Mouse (Mus musculus): ENCODE data around the gene Gng7. TPM values are rescaled to one million over a fixed set of nuclear protein-coding genes. Genes with fewer than 3 reads are reported as not detected.

Gene Gng7
- total and polyA plus RNA-seq, 3 experiments: 0.24 to 0.47 TPM; not detected in 1

- no peaks in the 10 kb centered on the region; a peak in 1 of 4 replicates for H3K4me1 ChIP-seq (ENCODE audit: control insufficient read depth in 1 of 2, insufficient read depth in 2 of 2)
- no peak overlapping the region for H3K9ac ChIP-seq (ENCODE audit: insufficient read depth, low read depth)
- dilution Hi-C loops (cut with MboI; ENCODE audit: extremely low pct_ligation_motif_present, extremely low pct_unique_long_range_greater_than_20kb, low sequenced_read_pairs): no loop called here
- in situ Hi-C loops (cut with MboI; ENCODE audit: low pct_ligation_motif_present, low pct_unique_long_range_greater_than_20kb, low sequenced_read_pairs): no loop called here
- H3K79me2 ChIP-seq (replicated peaks; ENCODE audit: control insufficient read depth, extremely low read depth, insufficient read depth, poor library complexity, severe bottlenecking): no peaks in the 10 kb centered on the region
- DNase-seq (ENCODE audit: extremely low read depth): no peak
- H3K27me3 ChIP-seq (replicated peaks): peaks cover 57% of the 10 kb centered on the region
- H3K36me3 ChIP-seq (replicated peaks in 1 of 2; ENCODE audit: control insufficient read depth in 1 of 2, insufficient read depth in 1 of 2, low read length in 1 of 2): no peaks in the 10 kb centered on the region
- H3K9me3 ChIP-seq (replicated peaks; ENCODE audit: low read length): peaks cover 13% of the 10 kb centered on the region
- H3K4me3 ChIP-seq (replicated peaks in 1 of 3; ENCODE audit: low read depth in 2 of 3, low read length in 2 of 3, poor library complexity in 1 of 3): no peak overlapping the region
- TF ChIP-seq POLR2AphosphoS2 (IDR thresholded peaks at IDR 0.05; ENCODE audit: low read depth, low read length): no peak
- TF ChIP-seq EP300 (IDR thresholded peaks at IDR 0.05; ENCODE audit: low read length): no peak
- no peak for TF ChIP-seq TBP (conservative IDR thresholded peaks at IDR 0.05; ENCODE audit: low read depth, low read length)
- TF ChIP-seq CTCF (conservative IDR thresholded peaks at IDR 0.05 in 1 of 2, IDR thresholded peaks at IDR 0.05 in 1 of 2; ENCODE audit: low read depth in 2 of 2, low read length in 2 of 2): no peak
- no peak for TF ChIP-seq E2F4 (IDR thresholded peaks at IDR 0.05; ENCODE audit: insufficient replicate concordance, low read depth, low read length)
- TF ChIP-seq NRF1 (IDR thresholded peaks at IDR 0.05; ENCODE audit: low read depth, low read length): no peak
- no peak for TF ChIP-seq CHD2 (IDR thresholded peaks at IDR 0.05; ENCODE audit: low read length)
- no peak for TF ChIP-seq ZNF384 (IDR thresholded peaks at IDR 0.05; ENCODE audit: low read depth, low read length)
- no peak overlapping the region for H3K27ac ChIP-seq (ENCODE audit: insufficient read depth, low read depth)
- H3K4me2 ChIP-seq (ENCODE audit: insufficient read depth, low read depth, poor library complexity, severe bottlenecking): no peak overlapping the region
Measured at GRCm38 (mm10) chr10:81021547-81022110, 6.9 kb upstream of the Gng7 start.

GRCm38 (mm10) chr10:81020207-81020606 lies 5.5 kb upstream of the Gng7 start:
- H3K9ac ChIP-seq (ENCODE audit: insufficient read depth, low read depth): no peak overlapping the region
- no peaks in the 10 kb centered on the region for H3K79me2 ChIP-seq (replicated peaks; ENCODE audit: control insufficient read depth, extremely low read depth, insufficient read depth, poor library complexity, severe bottlenecking)
- no peak overlapping the region for H3K4me3 ChIP-seq (replicated peaks in 1 of 3; ENCODE audit: low read depth in 2 of 3, low read length in 2 of 3, poor library complexity in 1 of 3)
- TF ChIP-seq JUND (conservative IDR thresholded peaks at IDR 0.05; ENCODE audit: low read depth, low read length): no peak
- no peak for TF ChIP-seq EP300 (IDR thresholded peaks at IDR 0.05; ENCODE audit: low read length)
- no peak for TF ChIP-seq JUN (IDR thresholded peaks at IDR 0.05; ENCODE audit: insufficient read depth, low read depth, low read length)
- TF ChIP-seq IRF4 (IDR thresholded peaks at IDR 0.05; ENCODE audit: low read depth, low read length): no peak
- TF ChIP-seq USF1 (IDR thresholded peaks at IDR 0.05; ENCODE audit: low read depth, low read length): no peak
- no peak for TF ChIP-seq MAZ (IDR thresholded peaks at IDR 0.05; ENCODE audit: low read depth, low read length)
- no peak for TF ChIP-seq UBTF (IDR thresholded peaks at IDR 0.05; ENCODE audit: low read depth, low read length)
- TF ChIP-seq ZMIZ1 (IDR thresholded peaks at IDR 0.05; ENCODE audit: low read depth, low read length): no peak
- no peak for TF ChIP-seq RCOR1 (conservative IDR thresholded peaks at IDR 0.05; ENCODE audit: low read depth, low read length)
- no peak for TF ChIP-seq MAX (IDR thresholded peaks at IDR 0.05; ENCODE audit: low read length)
- TF ChIP-seq TBP (conservative IDR thresholded peaks at IDR 0.05; ENCODE audit: low read depth, low read length): no peak
- TF ChIP-seq MEF2A (IDR thresholded peaks at IDR 0.05; ENCODE audit: borderline replicate concordance, low read depth, low read length): no peak
- no peak for TF ChIP-seq MAFK (IDR thresholded peaks at IDR 0.05; ENCODE audit: insufficient replicate concordance, low read length)
- TF ChIP-seq HCFC1 (IDR thresholded peaks at IDR 0.05; ENCODE audit: low read depth, low read length): no peak
- TF ChIP-seq MYC (IDR thresholded peaks at IDR 0.05; ENCODE audit: low read depth, low read length): no peak
- TF ChIP-seq CHD1 (IDR thresholded peaks at IDR 0.05; ENCODE audit: low read depth, low read length): no peak
- TF ChIP-seq SMC3 (IDR thresholded peaks at IDR 0.05; ENCODE audit: low read depth, low read length): no peak
- no peak for TF ChIP-seq PAX5 (IDR thresholded peaks at IDR 0.05; ENCODE audit: low read length)
- no peak for TF ChIP-seq ETS1 (conservative IDR thresholded peaks at IDR 0.05; ENCODE audit: low read depth, low read length)
- peaks cover 0 to 5% of the 10 kb centered on the region in 2 experiments; a peak in 3 of 4 replicates for H3K4me1 ChIP-seq (ENCODE audit: control insufficient read depth in 1 of 2, insufficient read depth in 2 of 2)
- H3K36me3 ChIP-seq (replicated peaks in 1 of 2; ENCODE audit: control insufficient read depth in 1 of 2, insufficient read depth in 1 of 2, low read length in 1 of 2): no peaks in the 10 kb centered on the region
- H3K9me3 ChIP-seq (replicated peaks; ENCODE audit: low read length): peaks cover 13% of the 10 kb centered on the region
- dilution Hi-C loops (cut with MboI; ENCODE audit: extremely low pct_ligation_motif_present, extremely low pct_unique_long_range_greater_than_20kb, low sequenced_read_pairs) (no loop called here), in situ Hi-C loops (cut with MboI; ENCODE audit: low pct_ligation_motif_present, low pct_unique_long_range_greater_than_20kb, low sequenced_read_pairs) (no loop called here)
- no peak overlapping the region for H3K4me2 ChIP-seq (ENCODE audit: insufficient read depth, low read depth, poor library complexity, severe bottlenecking)
- peaks cover 54% of the 10 kb centered on the region for H3K27me3 ChIP-seq (replicated peaks)
- no peak overlapping the region for H3K27ac ChIP-seq (ENCODE audit: insufficient read depth, low read depth)
- no peak for DNase-seq (ENCODE audit: extremely low read depth)

All from CH12.LX (cell line).